Mouse (Mus musculus) thymus, adult 18-20 months (tissue): ENCODE data around the gene Kcna5.
A peak's percentile ranks its signal among the peaks of the same experiment; 100 is the strongest.

ENCODE experiments used
- DNase-seq, 2 experiments: peaks; one replicate each; pipeline ENCODE4 v3.0.0; 2022; ENCODE audit warnings: mixed read lengths in 2 of 2

Kcna5 gene

GRCm38 (mm10) chr6:126535911-126536270 is 679 bp upstream of the Kcna5 start:
- DNase-seq, result no peak

- DNase-seq, result no peak
Observed at GRCm38 (mm10) chr6:126534531-126535207, 543 bp downstream of the Kcna5 start.

GRCm38 (mm10) chr6:126531306-126531705 is 3.9 kb downstream of the Kcna5 start:
- no peak for DNase-seq

- DNase-seq, result no peak
Observed at GRCm38 (mm10) chr6:126530019-126530418, 5.2 kb downstream of the Kcna5 start.

GRCm38 (mm10) chr6:126514720-126515119 is 20.5 kb downstream of the Kcna5 start:
- no peak for DNase-seq

- no peak for DNase-seq
Observed at GRCm38 (mm10) chr6:126513714-126514248, 21.4 kb downstream of the Kcna5 start.

GRCm38 (mm10) chr6:126513154-126513553 is 22.1 kb downstream of the Kcna5 start:
- no peak for DNase-seq

GRCm38 (mm10) chr6:126508671-126509070 is 26.5 kb downstream of the Kcna5 start:
- DNase-seq, result no peak

- no peak for DNase-seq
Observed at GRCm38 (mm10) chr6:126503920-126504319, 31.3 kb downstream of the Kcna5 start.

- DNase-seq, result no peak
Observed at GRCm38 (mm10) chr6:126502691-126503301, 32.4 kb downstream of the Kcna5 start.

- no peak for DNase-seq
Observed at GRCm38 (mm10) chr6:126500985-126501384, 34.2 kb downstream of the Kcna5 start.

- DNase-seq, result peak in 1 of 2 experiments; percentile 11
Observed at GRCm38 (mm10) chr6:126500088-126500487, 35.1 kb downstream of the Kcna5 start.

- DNase-seq, result no peak
Observed at GRCm38 (mm10) chr6:126497878-126498277, 37.3 kb downstream of the Kcna5 start.

- no peak for DNase-seq
Observed at GRCm38 (mm10) chr6:126497173-126497839, 37.9 kb downstream of the Kcna5 start.

GRCm38 (mm10) chr6:126487136-126487535 is 48.1 kb downstream of the Kcna5 start:
- no peak for DNase-seq

- DNase-seq, result no peak
Observed at GRCm38 (mm10) chr6:126484887-126485286, 50.3 kb downstream of the Kcna5 start.

GRCm38 (mm10) chr6:126483264-126483867 is 51.8 kb downstream of the Kcna5 start:
- DNase-seq, result no peak
